Mouse (Mus musculus): ENCODE measurements around the gene Isy1. TPM values are rescaled to one million over a fixed set of nuclear protein-coding genes. Genes with fewer than 3 reads are reported as not detected.

Gene Isy1
- total and polyA plus RNA-seq, 2 experiments: 5.6 to 18.6 TPM

- no peak overlapping the region for H3K27ac ChIP-seq (replicated peaks; ENCODE audit: insufficient read depth, low read depth, low read length)
- H3K36me3 ChIP-seq (ENCODE audit: control insufficient read depth, insufficient read depth, low read length): no peaks in the 10 kb centered on the region
- H3K4me3 ChIP-seq (ENCODE audit: insufficient read depth, low read depth, low read length): no peak overlapping the region
- 68% methylated on average over 3 of the region's 3 CpGs for WGBS
- no peaks in the 10 kb centered on the region for H3K27me3 ChIP-seq (ENCODE audit: control insufficient read depth, insufficient read depth, low read length)
- no peak overlapping the region for H3K9ac ChIP-seq (ENCODE audit: low read depth, low read length)
- TF ChIP-seq POLR2A (IDR thresholded peaks at IDR 0.05; ENCODE audit: extremely low read depth, insufficient read depth, low read length) (no peak), CTCF (IDR thresholded peaks at IDR 0.05; ENCODE audit: low read depth, low read length) (no peak)
- DNase-seq (ENCODE audit: extremely low read depth, low read depth, low spot score): no peak
- peaks cover 20% of the 10 kb centered on the region for H3K4me1 ChIP-seq (ENCODE audit: control insufficient read depth, insufficient read depth, low read length)
- no peaks in the 10 kb centered on the region for H3K79me2 ChIP-seq (ENCODE audit: control insufficient read depth, insufficient read depth, low read length)
Measured at GRCm38 (mm10) chr6:87879628-87880027, 41.0 kb upstream of the Isy1 start.

- no peak overlapping the region for H3K27ac ChIP-seq (replicated peaks; ENCODE audit: insufficient read depth, low read depth, low read length)
- peak; percentile 92 for DNase-seq (ENCODE audit: extremely low read depth, low read depth, low spot score)
- no peaks in the 10 kb centered on the region for H3K27me3 ChIP-seq (ENCODE audit: control insufficient read depth, insufficient read depth, low read length)
- H3K9ac ChIP-seq (ENCODE audit: low read depth, low read length): no peak overlapping the region
- no peaks in the 10 kb centered on the region for H3K36me3 ChIP-seq (ENCODE audit: control insufficient read depth, insufficient read depth, low read length)
- TF ChIP-seq CTCF (IDR thresholded peaks at IDR 0.05; ENCODE audit: low read depth, low read length): no peak
- TF ChIP-seq POLR2A (IDR thresholded peaks at IDR 0.05; ENCODE audit: extremely low read depth, insufficient read depth, low read length): no peak
- peaks cover 20% of the 10 kb centered on the region for H3K4me1 ChIP-seq (ENCODE audit: control insufficient read depth, insufficient read depth, low read length)
- 6% methylated on average over 4 of the region's 4 CpGs for WGBS
- no peak overlapping the region for H3K4me3 ChIP-seq (ENCODE audit: insufficient read depth, low read depth, low read length)
- H3K79me2 ChIP-seq (ENCODE audit: control insufficient read depth, insufficient read depth, low read length): no peaks in the 10 kb centered on the region
Measured at GRCm38 (mm10) chr6:87879010-87879409, 40.4 kb upstream of the Isy1 start.

GRCm38 (mm10) chr6:87876068-87876643, 37.6 kb upstream of the Isy1 start:
- peaks cover 26% of the 10 kb centered on the region for H3K4me1 ChIP-seq (ENCODE audit: control insufficient read depth, insufficient read depth, low read length)
- no peaks in the 10 kb centered on the region for H3K27me3 ChIP-seq (ENCODE audit: control insufficient read depth, insufficient read depth, low read length)
- no peak overlapping the region for H3K4me3 ChIP-seq (ENCODE audit: insufficient read depth, low read depth, low read length)
- TF ChIP-seq CTCF (IDR thresholded peaks at IDR 0.05; ENCODE audit: low read depth, low read length) (no peak), POLR2A (IDR thresholded peaks at IDR 0.05; ENCODE audit: extremely low read depth, insufficient read depth, low read length) (no peak)
- 79% methylated on average over 13 of the region's 13 CpGs for WGBS
- H3K27ac ChIP-seq (replicated peaks; ENCODE audit: insufficient read depth, low read depth, low read length): peak overlapping the region; percentile 9
- no peaks in the 10 kb centered on the region for H3K79me2 ChIP-seq (ENCODE audit: control insufficient read depth, insufficient read depth, low read length)
- H3K9ac ChIP-seq (ENCODE audit: low read depth, low read length): no peak overlapping the region
- no peaks in the 10 kb centered on the region for H3K36me3 ChIP-seq (ENCODE audit: control insufficient read depth, insufficient read depth, low read length)
- DNase-seq (ENCODE audit: extremely low read depth, low read depth, low spot score): peak; percentile 28

- DNase-seq (ENCODE audit: extremely low read depth, low read depth, low spot score): peak; percentile 68
- H3K4me1 ChIP-seq (ENCODE audit: control insufficient read depth, insufficient read depth, low read length): peaks cover 26% of the 10 kb centered on the region
- WGBS: 27% methylated on average over 7 of the region's 7 CpGs
- H3K9ac ChIP-seq (ENCODE audit: low read depth, low read length): no peak overlapping the region
- no peaks in the 10 kb centered on the region for H3K79me2 ChIP-seq (ENCODE audit: control insufficient read depth, insufficient read depth, low read length)
- no peak overlapping the region for H3K4me3 ChIP-seq (ENCODE audit: insufficient read depth, low read depth, low read length)
- H3K36me3 ChIP-seq (ENCODE audit: control insufficient read depth, insufficient read depth, low read length): no peaks in the 10 kb centered on the region
- TF ChIP-seq CTCF (IDR thresholded peaks at IDR 0.05; ENCODE audit: low read depth, low read length): no peak
- no peak for TF ChIP-seq POLR2A (IDR thresholded peaks at IDR 0.05; ENCODE audit: extremely low read depth, insufficient read depth, low read length)
- H3K27ac ChIP-seq (replicated peaks; ENCODE audit: insufficient read depth, low read depth, low read length): peak overlapping the region; percentile 9
- no peaks in the 10 kb centered on the region for H3K27me3 ChIP-seq (ENCODE audit: control insufficient read depth, insufficient read depth, low read length)
Measured at GRCm38 (mm10) chr6:87875562-87875961, 37.0 kb upstream of the Isy1 start.

- no peak for DNase-seq (ENCODE audit: extremely low read depth, low read depth, low spot score)
- Histone ChIP-seq H3K27ac (replicated peaks; ENCODE audit: insufficient read depth, low read depth, low read length) (no peak overlapping the region), H3K36me3 (ENCODE audit: control insufficient read depth, insufficient read depth, low read length) (no peaks in the 10 kb centered on the region), H3K4me3 (ENCODE audit: insufficient read depth, low read depth, low read length) (no peak overlapping the region), H3K27me3 (ENCODE audit: control insufficient read depth, insufficient read depth, low read length) (no peaks in the 10 kb centered on the region), H3K79me2 (ENCODE audit: control insufficient read depth, insufficient read depth, low read length) (no peaks in the 10 kb centered on the region), H3K9ac (ENCODE audit: low read depth, low read length) (no peak overlapping the region), H3K4me1 (ENCODE audit: control insufficient read depth, insufficient read depth, low read length) (peaks cover 26% of the 10 kb centered on the region)
- 88% methylated on average over 1 of the region's 1 CpGs for WGBS
- no peak for TF ChIP-seq CTCF (IDR thresholded peaks at IDR 0.05; ENCODE audit: low read depth, low read length)
- TF ChIP-seq POLR2A (IDR thresholded peaks at IDR 0.05; ENCODE audit: extremely low read depth, insufficient read depth, low read length): no peak
Measured at GRCm38 (mm10) chr6:87875083-87875482, 36.5 kb upstream of the Isy1 start.

GRCm38 (mm10) chr6:87873963-87874362, 35.4 kb upstream of the Isy1 start:
- Histone ChIP-seq H3K27me3 (ENCODE audit: control insufficient read depth, insufficient read depth, low read length) (no peaks in the 10 kb centered on the region), H3K4me3 (ENCODE audit: insufficient read depth, low read depth, low read length) (no peak overlapping the region), H3K9ac (ENCODE audit: low read depth, low read length) (no peak overlapping the region), H3K27ac (replicated peaks; ENCODE audit: insufficient read depth, low read depth, low read length) (no peak overlapping the region), H3K36me3 (ENCODE audit: control insufficient read depth, insufficient read depth, low read length) (no peaks in the 10 kb centered on the region), H3K4me1 (ENCODE audit: control insufficient read depth, insufficient read depth, low read length) (peaks cover 22% of the 10 kb centered on the region), H3K79me2 (ENCODE audit: control insufficient read depth, insufficient read depth, low read length) (no peaks in the 10 kb centered on the region)
- WGBS: 95% methylated on average over 2 of the region's 2 CpGs
- TF ChIP-seq POLR2A (IDR thresholded peaks at IDR 0.05; ENCODE audit: extremely low read depth, insufficient read depth, low read length) (no peak), CTCF (IDR thresholded peaks at IDR 0.05; ENCODE audit: low read depth, low read length) (no peak)
- no peak for DNase-seq (ENCODE audit: extremely low read depth, low read depth, low spot score)

All from liver, adult 2 months (tissue).